Mouse (Mus musculus) urinary bladder, postnatal 36 days (tissue): Measurements from ENCODE around the gene Prpf40a.
A peak's percentile ranks its signal among the peaks of the same experiment; 100 is the strongest.

Source experiments
- DNase-seq, 2 experiments: peaks; one replicate each; pipeline ENCODE4 v3.0.0; 2022; ENCODE audit warnings: low spot score in 2 of 2, mixed read lengths in 1 of 2

The Prpf40a gene

DNA sequence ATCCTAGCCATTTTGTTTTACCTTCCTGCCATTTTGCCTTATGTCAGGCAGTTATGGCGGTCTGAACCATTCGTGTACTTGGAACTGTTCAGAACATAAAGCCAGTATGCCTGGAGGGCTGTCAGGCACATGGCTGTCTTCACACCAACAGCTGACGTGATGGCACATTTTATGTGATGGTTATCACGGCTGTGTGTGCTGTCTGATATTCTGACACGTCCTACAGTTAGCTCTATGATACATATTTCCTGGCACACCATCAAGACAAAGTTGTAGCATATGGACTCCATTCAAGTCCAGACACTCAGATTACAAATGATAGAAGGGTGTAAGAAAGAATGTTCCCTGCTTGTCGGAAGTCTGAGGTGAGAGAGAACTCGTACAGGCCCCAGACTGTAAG lies 85.0 kb downstream of the Prpf40a start:
- no peak for DNase-seq

DNA sequence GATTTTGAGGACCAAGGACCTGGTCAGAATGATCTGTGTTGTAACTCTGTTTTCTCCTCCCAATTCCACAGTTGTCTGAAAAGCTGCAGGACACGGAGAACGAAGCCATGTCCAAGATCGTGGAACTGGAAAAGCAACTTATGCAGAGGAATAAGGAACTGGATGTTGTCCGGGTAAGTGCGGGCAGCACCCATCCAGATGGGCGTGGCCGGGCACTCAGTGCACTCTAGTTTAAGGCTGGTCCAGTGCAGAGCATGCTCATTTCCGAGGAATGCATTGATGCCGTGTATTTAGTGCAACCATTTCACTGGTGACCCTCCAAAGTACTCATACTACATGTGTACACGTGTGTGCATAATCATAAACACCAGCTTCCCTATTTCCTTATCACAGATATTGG lies 85.7 kb downstream of the Prpf40a start:
- DNase-seq = no peak

DNA sequence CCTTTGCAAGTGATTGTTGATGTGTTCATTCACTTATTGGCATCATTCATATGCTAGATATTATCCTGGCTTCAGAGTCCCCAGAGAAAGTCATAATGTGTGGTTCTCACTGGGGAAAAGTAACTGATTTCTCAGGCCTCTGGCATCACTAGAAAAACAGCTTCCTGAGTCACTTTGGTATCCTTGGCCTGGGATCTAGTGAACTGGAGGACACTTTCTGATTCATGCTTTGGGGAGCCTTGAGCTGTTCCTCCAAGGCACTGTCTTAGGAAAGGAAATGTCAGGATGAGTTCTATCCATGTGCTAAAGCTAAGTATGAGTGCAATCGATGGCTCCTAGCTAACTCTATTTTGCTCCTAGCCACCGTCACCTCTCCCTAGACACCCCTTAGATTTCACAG lies 88.2 kb downstream of the Prpf40a start:
- no peak for DNase-seq

DNA sequence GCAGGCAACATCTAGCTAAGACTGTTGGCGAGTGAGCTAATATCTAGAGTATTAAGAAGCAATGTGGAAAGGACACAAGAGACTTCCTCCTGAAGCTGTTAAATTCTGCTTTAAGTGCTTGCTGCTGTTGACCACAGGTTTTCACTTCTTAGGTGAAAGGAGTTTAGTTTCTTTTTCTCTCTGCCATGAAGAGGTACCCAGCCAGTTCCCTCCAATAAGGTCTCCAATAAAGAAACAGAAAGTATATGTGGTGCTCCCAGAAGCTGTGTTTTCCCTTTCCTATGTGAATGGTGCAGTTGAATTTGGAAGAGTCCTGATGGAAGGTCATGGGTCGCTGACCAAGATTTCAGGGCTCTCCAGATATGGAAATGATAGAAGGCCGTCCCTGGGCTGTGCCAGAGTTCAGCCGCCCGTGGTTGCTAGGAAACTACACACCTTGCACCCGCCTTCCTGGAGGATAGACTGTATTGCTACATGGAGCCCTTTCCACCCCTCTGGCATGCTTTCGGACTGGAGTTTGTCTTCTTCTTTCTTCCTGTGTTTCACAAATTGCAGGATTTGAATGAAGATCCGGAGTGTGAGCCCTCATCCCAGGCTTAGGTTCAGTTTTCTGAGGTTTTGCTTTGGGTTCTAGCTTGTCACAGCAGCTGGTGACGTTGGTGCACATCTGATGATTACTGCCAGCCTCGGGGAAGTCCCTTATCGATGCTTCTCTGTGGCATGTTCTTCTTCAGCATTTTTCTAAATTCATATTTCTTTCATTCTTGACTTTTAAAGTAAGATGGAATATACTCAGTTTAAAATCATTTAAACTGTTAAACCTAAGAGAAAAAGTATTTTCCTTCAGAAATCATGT lies 89.0 kb downstream of the Prpf40a start:
- no peak for DNase-seq

DNA sequence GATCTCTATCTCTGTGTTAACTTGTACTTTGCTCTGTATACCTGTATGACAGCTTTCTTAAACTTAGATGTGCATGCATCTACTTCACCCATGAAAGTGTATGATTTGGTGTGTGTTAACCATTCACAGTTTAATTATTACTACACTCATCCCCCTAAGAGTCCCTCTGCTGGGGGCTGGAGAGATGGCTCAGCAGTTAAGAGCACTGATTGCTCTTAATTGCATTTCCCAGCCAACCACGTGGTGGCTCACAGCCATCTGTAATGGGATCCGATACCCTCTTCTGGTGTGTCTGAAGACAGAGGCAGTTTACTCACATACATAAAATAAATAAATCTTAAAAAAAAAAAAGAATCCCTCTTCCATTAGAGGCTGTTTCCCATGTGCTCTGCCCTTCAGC lies 91.0 kb downstream of the Prpf40a start:
- no peak for DNase-seq

DNA sequence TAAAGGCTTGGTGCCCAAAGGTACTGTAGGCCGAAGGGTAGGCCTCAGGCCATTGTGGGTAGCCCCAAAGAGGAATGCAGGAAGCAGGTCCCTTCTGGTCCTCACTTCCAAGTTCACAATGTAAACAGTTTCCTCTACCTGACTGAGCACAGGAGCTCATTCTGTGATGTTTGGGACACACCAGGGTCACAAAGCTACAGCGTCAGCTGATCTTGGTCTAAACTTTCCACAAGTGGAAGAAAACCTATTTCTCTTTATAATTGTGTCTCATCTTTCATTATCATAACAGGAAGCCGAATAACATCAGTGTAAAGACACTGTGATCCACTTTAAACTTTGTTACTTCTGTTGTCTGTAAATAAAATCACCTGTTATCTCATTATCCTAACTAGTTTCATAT lies 95.6 kb downstream of the Prpf40a start:
- DNase-seq = no peak

DNA sequence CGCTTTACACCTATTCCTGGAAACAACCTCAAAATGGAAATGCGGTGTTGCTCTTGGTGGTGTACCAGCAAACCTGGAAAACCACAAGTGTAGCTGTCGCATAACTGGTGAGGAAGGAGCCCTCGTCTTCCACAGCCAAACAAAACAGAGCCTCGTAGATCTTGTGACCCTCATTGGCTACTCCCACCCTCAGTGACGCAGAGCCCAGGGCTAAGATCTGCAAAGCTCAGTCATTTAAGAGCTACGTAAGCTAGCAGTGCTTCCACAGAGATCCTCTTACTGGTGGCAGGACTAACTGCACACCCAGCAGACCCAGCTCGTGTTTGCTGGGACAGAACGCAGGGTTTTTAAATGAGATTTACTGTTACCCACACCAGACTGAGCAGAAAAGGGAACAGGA lies 96.1 kb downstream of the Prpf40a start:
- DNase-seq = no peak

DNA sequence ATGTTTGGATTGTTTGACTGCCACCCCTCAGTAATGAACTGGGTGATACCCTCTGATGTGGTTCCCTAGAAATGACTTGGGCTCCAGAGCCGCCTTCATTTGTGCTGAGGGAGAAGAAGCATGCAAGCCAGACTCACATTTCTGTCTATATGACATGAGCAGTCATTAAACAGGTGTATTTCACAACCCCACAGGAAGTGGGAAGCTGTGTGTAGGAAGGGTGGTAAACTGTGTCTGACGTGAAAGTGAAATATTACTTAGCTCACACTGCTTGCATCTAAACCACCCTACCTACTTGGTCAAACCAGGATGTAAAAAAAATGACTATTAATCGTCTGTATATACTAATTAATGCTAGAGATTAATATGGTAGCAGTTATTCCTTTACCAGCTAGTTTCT lies 102.3 kb downstream of the Prpf40a start:
- DNase-seq = no peak

DNA sequence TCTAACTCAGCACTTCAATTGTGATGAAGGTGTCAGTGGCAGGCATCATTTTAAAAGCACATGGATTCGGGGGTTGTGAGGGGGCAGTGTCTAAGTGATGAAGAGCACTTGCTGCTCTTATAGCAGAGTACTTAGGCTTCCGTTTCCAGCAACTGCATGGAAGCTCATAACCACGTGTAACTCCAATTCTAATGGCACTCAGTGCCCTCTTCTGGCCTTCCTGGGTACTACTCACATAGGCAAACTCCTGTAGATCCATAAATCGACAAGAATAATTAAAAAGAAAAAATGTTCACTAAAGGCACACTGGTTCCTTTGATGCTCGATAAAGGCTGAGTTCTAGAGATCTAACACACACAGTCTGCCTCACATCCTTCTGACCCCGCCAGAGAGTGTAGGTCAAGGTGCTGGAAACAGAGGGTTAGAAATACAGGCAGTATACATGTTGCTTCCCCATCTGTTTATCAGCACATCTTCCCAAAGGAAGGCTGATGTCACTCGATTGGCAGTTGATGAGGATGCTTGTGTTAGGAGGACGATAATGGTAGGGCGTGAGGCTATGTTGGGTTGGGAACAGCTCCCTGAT lies 105.4 kb downstream of the Prpf40a start:
- DNase-seq = peak; percentile 15 to 40
